Mouse (Mus musculus): Measurements from ENCODE around the gene Pdlim4. TPM values are rescaled to one million over a fixed set of nuclear protein-coding genes. Genes with fewer than 3 reads are reported as not detected.

Gene Pdlim4
- total and polyA plus RNA-seq, 3 experiments = not detected

- dilution Hi-C loops (cut with MboI; ENCODE audit: extremely low pct_ligation_motif_present, extremely low pct_unique_long_range_greater_than_20kb, low sequenced_read_pairs) = no loop called here
- Histone ChIP-seq H3K27me3 (replicated peaks) (no peaks in the 10 kb centered on the region), H3K27ac (ENCODE audit: insufficient read depth, low read depth) (no peak overlapping the region), H3K4me1 (ENCODE audit: control insufficient read depth in 1 of 2, insufficient read depth in 2 of 2) (peaks cover 5 to 24% of the 10 kb centered on the region in 2 experiments), H3K79me2 (replicated peaks; ENCODE audit: control insufficient read depth, extremely low read depth, insufficient read depth, poor library complexity, severe bottlenecking) (no peaks in the 10 kb centered on the region), H3K4me3 (replicated peaks in 1 of 3; ENCODE audit: low read depth in 2 of 3, low read length in 2 of 3, poor library complexity in 1 of 3) (no peak overlapping the region), H3K36me3 (replicated peaks in 1 of 2; ENCODE audit: control insufficient read depth in 1 of 2, insufficient read depth in 1 of 2, low read length in 1 of 2) (no peaks in the 10 kb centered on the region), H3K4me2 (ENCODE audit: insufficient read depth, low read depth, poor library complexity, severe bottlenecking) (no peak overlapping the region), H3K9me3 (replicated peaks; ENCODE audit: low read length) (no peaks in the 10 kb centered on the region), H3K9ac (ENCODE audit: insufficient read depth, low read depth) (no peak overlapping the region)
- no peak for DNase-seq (ENCODE audit: extremely low read depth)
- TF ChIP-seq PAX5 (IDR thresholded peaks at IDR 0.05; ENCODE audit: low read length) = no peak
- no peak for TF ChIP-seq JUN (IDR thresholded peaks at IDR 0.05; ENCODE audit: insufficient read depth, low read depth, low read length)
- TF ChIP-seq ZKSCAN1 (IDR thresholded peaks at IDR 0.05; ENCODE audit: borderline replicate concordance, low read depth, low read length) = no peak
- no peak for TF ChIP-seq MAX (IDR thresholded peaks at IDR 0.05; ENCODE audit: low read length)
- TF ChIP-seq MEF2A (IDR thresholded peaks at IDR 0.05; ENCODE audit: borderline replicate concordance, low read depth, low read length) = no peak
- TF ChIP-seq SIN3A (IDR thresholded peaks at IDR 0.05; ENCODE audit: low read length) = no peak
- no peak for TF ChIP-seq POLR2AphosphoS2 (IDR thresholded peaks at IDR 0.05; ENCODE audit: low read depth, low read length)
- in situ Hi-C loops (cut with MboI; ENCODE audit: low pct_ligation_motif_present, low pct_unique_long_range_greater_than_20kb, low sequenced_read_pairs) = no loop called here
Measured at GRCm38 (mm10) chr11:54067318-54067995, 1.4 kb downstream of the Pdlim4 start.

DNA sequence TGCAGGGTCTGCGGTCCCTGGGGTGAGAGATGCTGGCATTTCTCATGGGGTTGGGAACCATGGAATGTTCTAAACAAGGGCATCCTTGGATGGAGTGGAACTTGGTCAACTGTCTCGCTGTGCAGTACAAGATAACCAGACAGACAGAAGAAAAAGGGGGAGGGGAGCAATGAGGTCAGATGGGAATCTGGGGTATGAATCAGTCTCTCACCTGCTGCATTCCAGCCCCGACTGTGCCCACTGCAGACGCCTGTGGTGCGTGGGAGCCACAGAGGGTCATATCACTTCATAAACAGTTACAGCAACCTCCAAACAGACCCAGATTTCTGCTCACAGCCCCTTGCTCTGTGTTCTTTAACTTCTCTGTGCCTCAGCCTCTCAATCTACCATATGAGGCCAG lies 2.4 kb downstream of the Pdlim4 start:
- Histone ChIP-seq H3K79me2 (replicated peaks; ENCODE audit: control insufficient read depth, extremely low read depth, insufficient read depth, poor library complexity, severe bottlenecking) (no peaks in the 10 kb centered on the region), H3K4me1 (ENCODE audit: control insufficient read depth in 1 of 2, insufficient read depth in 2 of 2) (peaks cover 3 to 20% of the 10 kb centered on the region in 2 experiments), H3K27me3 (replicated peaks) (no peaks in the 10 kb centered on the region), H3K9me3 (replicated peaks; ENCODE audit: low read length) (no peaks in the 10 kb centered on the region), H3K4me3 (replicated peaks in 1 of 3; ENCODE audit: low read depth in 2 of 3, low read length in 2 of 3, poor library complexity in 1 of 3) (no peak overlapping the region), H3K27ac (ENCODE audit: insufficient read depth, low read depth) (no peak overlapping the region), H3K9ac (ENCODE audit: insufficient read depth, low read depth) (no peak overlapping the region), H3K36me3 (replicated peaks in 1 of 2; ENCODE audit: control insufficient read depth in 1 of 2, insufficient read depth in 1 of 2, low read length in 1 of 2) (no peaks in the 10 kb centered on the region), H3K4me2 (ENCODE audit: insufficient read depth, low read depth, poor library complexity, severe bottlenecking) (no peak overlapping the region)
- DNase-seq (ENCODE audit: extremely low read depth) = no peak
- in situ Hi-C loops (cut with MboI; ENCODE audit: low pct_ligation_motif_present, low pct_unique_long_range_greater_than_20kb, low sequenced_read_pairs) (no loop called here), dilution Hi-C loops (cut with MboI; ENCODE audit: extremely low pct_ligation_motif_present, extremely low pct_unique_long_range_greater_than_20kb, low sequenced_read_pairs) (no loop called here)
- TF ChIP-seq SMC3 (IDR thresholded peaks at IDR 0.05; ENCODE audit: low read depth, low read length) = no peak
- no peak for TF ChIP-seq MEF2A (IDR thresholded peaks at IDR 0.05; ENCODE audit: borderline replicate concordance, low read depth, low read length)
- TF ChIP-seq JUND (conservative IDR thresholded peaks at IDR 0.05; ENCODE audit: low read depth, low read length) = no peak
- TF ChIP-seq JUN (IDR thresholded peaks at IDR 0.05; ENCODE audit: insufficient read depth, low read depth, low read length) = no peak
- TF ChIP-seq SIN3A (IDR thresholded peaks at IDR 0.05; ENCODE audit: low read length) = no peak
- no peak for TF ChIP-seq E2F4 (IDR thresholded peaks at IDR 0.05; ENCODE audit: insufficient replicate concordance, low read depth, low read length)
- no peak for TF ChIP-seq ZNF384 (IDR thresholded peaks at IDR 0.05; ENCODE audit: low read depth, low read length)
- no peak for TF ChIP-seq BHLHE40 (IDR thresholded peaks at IDR 0.05; ENCODE audit: low read depth, low read length)
- TF ChIP-seq ZKSCAN1 (IDR thresholded peaks at IDR 0.05; ENCODE audit: borderline replicate concordance, low read depth, low read length) = no peak
- no peak for TF ChIP-seq NELFE (IDR thresholded peaks at IDR 0.05; ENCODE audit: low read depth, low read length)
- no peak for TF ChIP-seq KAT2A (IDR thresholded peaks at IDR 0.05; ENCODE audit: insufficient replicate concordance, low read length)

All from CH12.LX (cell line).